Mouse (Mus musculus) cerebellum, postnatal 36 days (tissue): ENCODE results near the gene Ace.
"Not testable (repeated sequence)": the region's sequence is repeated elsewhere in the genome, so short reads cannot be mapped to it uniquely, and the experiment has no call there.

Experiments used
- DNase-seq, 2 experiments: peaks; one replicate each; pipeline ENCODE4 v3.0.0; 2021 to 2022; ENCODE audit warnings: mixed read lengths in 2 of 2

The Ace gene

DNA sequence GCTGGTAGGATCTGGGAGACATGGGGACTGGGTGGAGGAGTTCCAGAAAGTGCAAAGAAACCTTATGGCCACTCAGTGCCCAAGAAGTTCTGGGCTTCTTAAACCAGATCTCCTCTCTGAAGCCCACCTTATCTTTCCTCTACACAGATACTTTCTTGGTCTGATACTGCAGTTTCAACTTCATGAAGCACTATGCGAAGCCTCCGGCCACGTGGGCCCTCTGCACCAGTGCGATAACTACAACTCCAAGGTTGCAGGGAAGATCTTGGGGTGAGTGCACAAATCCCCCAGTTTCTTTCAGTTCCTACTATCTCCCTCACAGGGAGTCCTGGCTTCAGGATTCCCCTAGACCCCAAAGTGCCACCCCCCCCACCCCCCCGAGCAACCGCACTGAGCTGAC is 32.3 kb downstream of the Ace start:
- no peak for DNase-seq

- peak in 1 of 2 experiments; percentile 32 for DNase-seq
Observed at GRCm38 (mm10) chr11:106001718-106002117, 34.0 kb downstream of the Ace start.

- DNase-seq = no peak
Observed at GRCm38 (mm10) chr11:106004576-106004975, 36.8 kb downstream of the Ace start.

GRCm38 (mm10) chr11:106005970-106006369 is 38.2 kb downstream of the Ace start:
- no peak for DNase-seq

DNA sequence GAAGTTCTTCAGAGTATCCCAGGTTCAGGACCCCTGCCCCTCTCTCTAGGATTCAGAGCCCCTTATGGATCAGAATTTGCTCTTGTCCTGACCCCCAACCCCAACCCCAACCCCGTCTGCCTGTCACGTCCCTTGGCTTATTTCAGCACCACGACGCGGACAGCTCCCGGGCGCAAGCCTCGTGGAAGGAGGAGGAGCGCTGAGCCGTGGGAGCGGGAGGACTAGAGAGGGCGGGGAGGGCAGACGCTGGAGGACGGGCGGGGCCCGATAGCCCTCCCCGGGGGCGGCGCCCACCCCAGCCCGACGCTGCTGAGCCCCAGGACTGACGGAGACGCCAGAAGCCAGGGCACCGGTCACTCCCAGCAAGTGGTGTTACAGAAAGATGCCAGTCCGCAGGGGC is 40.1 kb downstream of the Ace start, which contains the start of gene Kcnh6:
Gene Kcnh6 (plus strand): TSS at position 304 of the 400 bp plus-strand sequence.
- DNase-seq = no peak

DNA sequence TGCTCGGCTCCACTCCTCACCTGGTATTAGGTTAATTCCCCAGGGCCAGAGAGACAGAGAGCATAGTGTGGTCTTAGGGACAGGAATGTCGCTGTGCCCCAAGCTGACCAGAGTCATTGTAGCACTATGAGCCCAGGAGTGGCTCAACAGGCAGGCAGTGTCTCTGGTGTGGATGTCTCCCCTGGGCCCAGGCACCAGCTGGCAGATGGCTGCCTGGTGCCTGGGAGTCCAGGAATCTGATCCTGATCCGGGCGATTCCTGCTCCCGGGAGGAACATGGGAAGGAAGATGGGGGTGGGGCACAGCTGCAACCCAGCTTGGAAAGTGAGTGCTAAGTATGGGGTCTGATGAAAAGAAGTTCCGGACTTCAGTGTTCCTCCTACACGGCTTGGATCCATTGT is 45.0 kb downstream of the Ace start:
- DNase-seq = no peak

DNA sequence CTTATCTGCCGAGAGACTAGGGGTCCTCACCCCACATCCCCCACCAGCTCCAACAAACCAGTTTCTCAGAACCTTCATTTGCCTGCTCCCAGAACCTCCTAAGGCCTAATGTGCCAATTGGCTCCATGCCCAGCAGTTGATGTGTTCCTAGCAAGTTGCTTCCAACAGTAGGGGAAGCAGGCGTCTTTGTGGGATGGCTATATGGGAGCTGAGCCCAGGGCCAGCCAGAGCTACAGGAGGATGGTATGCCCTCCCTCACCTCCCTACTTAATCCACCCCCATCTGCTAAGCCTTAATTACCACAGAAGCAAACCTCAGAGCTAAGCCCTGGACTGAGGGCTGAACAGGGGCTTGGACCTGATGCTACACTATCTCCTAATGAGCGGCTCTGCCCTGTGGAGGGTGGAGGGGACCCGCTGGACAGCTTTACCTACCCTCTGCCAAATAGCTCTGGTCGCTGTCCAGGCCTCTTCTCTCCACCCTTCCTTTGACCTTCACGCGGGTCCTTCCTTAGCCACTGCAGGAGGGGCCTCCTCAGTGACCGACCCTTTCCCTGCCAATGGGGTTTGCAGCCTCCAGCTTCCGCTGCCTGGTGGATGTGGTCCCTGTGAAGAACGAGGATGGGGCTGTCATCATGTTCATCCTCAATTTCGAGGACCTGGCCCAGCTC is 45.9 kb downstream of the Ace start:
- peak; percentile 55 to 65 for DNase-seq

DNA sequence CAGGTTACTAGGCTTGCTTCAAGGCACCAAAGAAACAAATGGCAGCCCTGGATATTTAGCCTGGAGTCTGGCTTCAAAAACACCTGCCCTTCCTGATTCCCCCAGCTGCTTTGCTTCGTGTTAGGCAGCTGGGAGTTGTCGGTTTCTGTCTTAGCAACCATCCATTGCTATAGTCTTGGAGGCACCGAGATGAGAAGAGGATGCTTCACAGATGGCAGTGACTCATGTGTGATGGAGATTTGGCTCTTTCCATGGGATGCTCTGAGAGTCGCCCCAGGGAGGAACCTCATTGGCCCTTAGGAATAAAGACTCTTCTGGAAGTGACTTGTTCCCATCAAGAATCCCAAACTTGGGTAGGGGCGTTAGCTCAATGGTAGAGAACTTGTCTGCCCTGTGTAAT is 48.7 kb downstream of the Ace start:
- DNase-seq = no peak

DNA sequence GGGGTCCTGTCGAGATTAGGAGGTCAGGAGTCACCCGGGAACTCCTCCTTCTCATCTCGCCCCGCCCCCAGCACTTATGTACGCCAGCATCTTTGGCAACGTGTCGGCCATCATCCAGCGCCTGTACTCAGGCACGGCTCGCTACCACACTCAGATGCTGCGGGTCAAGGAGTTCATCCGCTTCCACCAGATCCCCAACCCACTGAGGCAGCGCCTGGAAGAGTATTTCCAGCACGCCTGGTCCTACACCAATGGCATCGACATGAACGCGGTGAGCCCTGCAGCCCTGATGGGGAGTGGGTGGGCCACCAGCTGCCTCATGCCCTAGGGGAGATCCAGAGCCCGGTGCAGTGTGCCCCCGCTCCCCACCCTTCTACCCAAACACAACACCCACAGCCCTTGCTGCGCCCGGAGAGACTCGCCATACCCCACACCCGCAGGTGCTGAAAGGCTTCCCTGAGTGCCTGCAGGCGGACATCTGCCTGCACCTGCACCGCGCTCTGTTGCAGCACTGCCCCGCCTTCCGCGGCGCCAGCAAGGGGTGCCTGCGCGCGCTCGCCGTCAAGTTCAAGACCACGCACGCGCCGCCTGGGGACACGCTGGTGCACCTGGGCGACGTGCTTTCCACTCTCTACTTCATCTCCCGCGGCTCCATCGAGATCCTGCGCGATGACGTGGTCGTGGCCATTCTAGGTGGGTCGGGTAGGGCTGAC is 52.5 kb downstream of the Ace start:
- DNase-seq = peak; percentile 26 to 32

GRCm38 (mm10) chr11:106025774-106026173 is 58.0 kb downstream of the Ace start:
- no peak for DNase-seq

GRCm38 (mm10) chr11:106026465-106027151 is 58.9 kb downstream of the Ace start:
- DNase-seq = peak; percentile 72 to 79

DNA sequence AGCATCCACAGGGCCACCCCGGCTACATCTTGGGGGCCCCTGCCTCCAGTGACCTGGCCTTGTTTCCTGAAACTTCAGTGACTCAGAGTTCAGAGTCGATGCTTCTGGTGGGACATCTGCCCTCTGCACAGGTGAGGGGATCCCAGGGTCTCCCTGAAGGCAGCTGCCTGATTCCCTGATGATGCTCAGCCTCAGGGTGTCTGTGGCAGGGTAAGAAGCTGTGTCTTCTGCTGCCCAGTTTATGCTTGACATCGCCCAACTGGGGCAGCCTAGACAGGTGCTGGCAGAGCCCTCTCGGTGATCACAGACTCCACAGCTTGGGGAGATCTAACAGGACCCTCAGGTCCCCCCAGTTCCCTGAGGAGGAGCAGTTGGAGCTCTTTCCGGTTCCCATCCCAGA is 59.9 kb downstream of the Ace start:
- no peak for DNase-seq

GRCm38 (mm10) chr11:106032074-106032473 is 64.3 kb downstream of the Ace start:
- not testable (repeated sequence) for DNase-seq

DNA sequence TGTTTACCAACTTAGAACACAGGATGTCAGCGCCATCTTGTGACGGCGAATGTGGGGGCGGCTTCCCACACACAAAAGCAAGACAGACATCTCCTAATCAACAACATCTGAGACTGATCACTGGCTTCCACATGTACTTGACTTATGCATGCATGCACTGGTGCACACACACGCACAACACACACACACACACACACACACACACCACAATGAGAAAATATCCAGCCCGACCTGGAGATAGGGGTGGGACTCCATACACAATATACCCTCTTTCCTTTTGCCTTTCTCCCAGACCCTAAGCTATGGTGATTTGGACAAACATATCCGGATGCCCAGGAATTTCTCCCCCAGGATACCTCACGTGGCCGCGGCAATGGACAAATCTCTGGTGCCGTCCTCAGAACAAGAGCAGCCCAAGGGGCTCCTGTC is 65.8 kb downstream of the Ace start:
- DNase-seq = peak in 1 of 2 experiments; percentile 36

GRCm38 (mm10) chr11:106034986-106035385 is 67.2 kb downstream of the Ace start:
- DNase-seq = no peak

- DNase-seq = peak; percentile 96 to 100
Observed at GRCm38 (mm10) chr11:106036548-106037417, 69.0 kb downstream of the Ace start, which contains the start of gene Dcaf7. Dcaf7 (plus strand) TSS chr11:106036872.

DNA sequence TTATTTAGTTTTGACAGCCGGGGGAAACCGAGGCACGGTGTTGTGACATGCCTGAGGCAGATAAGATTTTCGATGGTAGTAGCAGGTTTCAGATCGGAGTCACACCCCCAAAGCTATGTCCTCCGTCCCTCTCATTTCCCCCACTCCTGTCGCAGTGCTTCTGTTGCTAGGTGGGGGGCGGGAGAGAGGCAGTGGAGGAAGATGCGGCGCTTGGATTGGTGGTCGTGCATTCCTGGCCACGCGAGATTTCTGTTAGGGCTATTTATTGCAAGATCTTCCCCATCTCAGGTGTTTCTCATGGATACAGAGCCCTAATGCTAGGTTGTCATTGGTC is 69.6 kb downstream of the Ace start:
- DNase-seq = peak; percentile 40 to 58
